7 mouse cellular contexts compared by ENCODE assay signal in the genomic region with DNA sequence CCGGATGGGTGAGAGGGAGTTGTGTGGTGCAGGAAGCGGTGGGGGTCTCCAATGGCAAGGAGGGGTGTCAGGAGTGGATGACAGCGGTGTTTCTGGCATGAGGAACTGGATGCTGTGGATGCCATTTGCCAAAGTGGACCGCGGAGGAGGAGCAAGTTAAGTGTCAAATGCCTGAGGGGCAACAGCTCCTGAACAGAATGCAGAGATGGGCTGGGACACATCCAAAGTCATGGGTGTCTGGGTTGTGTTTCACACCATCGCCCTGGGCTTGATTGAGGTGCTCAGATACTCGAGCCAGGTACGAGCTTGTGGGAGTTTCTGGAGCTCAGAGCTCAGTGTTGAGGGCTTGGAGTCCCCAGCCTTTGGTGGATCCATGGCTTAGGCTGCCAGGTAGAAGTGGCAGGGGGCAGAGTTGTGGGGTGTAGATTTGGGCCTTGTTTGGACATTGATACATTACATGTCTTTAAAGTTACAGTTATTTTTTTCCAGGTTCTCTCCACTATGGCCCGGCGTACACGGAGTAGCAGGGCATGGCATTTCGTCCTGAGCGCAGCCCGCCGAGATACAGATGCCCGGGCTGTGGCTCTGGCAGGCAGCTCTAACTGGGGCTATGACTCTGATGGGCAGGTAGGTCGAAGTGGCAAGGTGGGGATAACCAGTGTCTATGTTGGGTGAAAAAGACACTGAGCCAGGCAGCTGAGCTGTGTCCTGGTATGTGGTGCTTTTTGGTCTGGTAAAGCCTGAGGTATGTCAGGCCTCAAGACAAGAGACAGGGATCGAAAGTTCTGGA. TPM values are rescaled to one million over a fixed set of nuclear protein-coding genes. Genes with fewer than 3 reads are reported as not detected.
DNase-seq lines count a peak whose midpoint lies in the region; ATAC-seq lines count a peak whose summit lies in the region.

No protein-coding gene starts in this region.

- no peak for DNase-seq in lung, postnatal 10 days
- DNase-seq in c-Kit-positive CD71-negative TER-119-negative erythroid progenitor cells, embryonic 14.5 days (ENCODE audit: low read depth) = peak; percentile 13
- DNase-seq in left cerebral cortex, postnatal 14 days (ENCODE audit: low spot score in 2 of 2) = no peak
- DNase-seq in gastrocnemius, adult 8-10 months (ENCODE audit: low spot score in 2 of 2) = no peak

- intact Hi-C loops in left cerebral cortex, postnatal 14 days (cut with DNase I) = no loop called here

- H3K4me3 ChIP-seq in lung, embryonic 15.5 days = peak overlapping the region; percentile 97
- H3K4me3 ChIP-seq in heart, embryonic 15.5 days = peak overlapping the region; percentile 94
- peak overlapping the region; percentile 84 for H3K4me3 ChIP-seq in macrophage (ENCODE audit: inconsistent target)

- H3K79me2 ChIP-seq in macrophage (ENCODE audit: inconsistent target) = peaks cover 44% of the 10 kb centered on the region

- peak overlapping the region; percentile 89 for H3K9ac ChIP-seq in lung, embryonic 15.5 days
- peak overlapping the region; percentile 88 for H3K9ac ChIP-seq in heart, embryonic 15.5 days

- peak overlapping the region; percentile 81 for H3K4me2 ChIP-seq in lung, embryonic 15.5 days
- peak overlapping the region; percentile 92 for H3K4me2 ChIP-seq in heart, embryonic 15.5 days

- whole genome bisulfite sequencing in lung, embryonic 15.5 days = 56% methylated on average over 18 of the region's 18 CpGs
- WGBS in heart, embryonic 15.5 days = 53% methylated on average over 18 of the region's 18 CpGs
- WGBS in macrophage (ENCODE audit: missing documents) = 64% methylated on average over 18 of the region's 18 CpGs

- no peaks in the 10 kb centered on the region for H3K9me3 ChIP-seq in lung, embryonic 15.5 days
- H3K9me3 ChIP-seq in heart, embryonic 15.5 days (replicated peaks) = no peaks in the 10 kb centered on the region

- peaks cover 24% of the 10 kb centered on the region for H3K36me3 ChIP-seq in lung, embryonic 15.5 days
- H3K36me3 ChIP-seq in heart, embryonic 15.5 days = peaks cover 35% of the 10 kb centered on the region
- H3K36me3 ChIP-seq in macrophage (ENCODE audit: inconsistent target) = peaks cover 44% of the 10 kb centered on the region

- no peak overlapping the region for H3K27ac ChIP-seq in lung, embryonic 15.5 days
- peak overlapping the region; percentile 81 for H3K27ac ChIP-seq in heart, embryonic 15.5 days
- H3K27ac ChIP-seq in macrophage = peak overlapping the region; percentile 28; the same call in 1 of the 2 replicates

- ATAC-seq in lung, embryonic 15.5 days (ENCODE audit: borderline replicate concordance, extremely low read depth, low FRiP score, low TSS enrichment) = no peak
- ATAC-seq in heart, embryonic 15.5 days (replicated peaks; ENCODE audit: insufficient number of reproducible peaks, insufficient read depth, low FRiP score, low read depth) = no peak

- H3K27me3 ChIP-seq in lung, embryonic 15.5 days = no peaks in the 10 kb centered on the region
- H3K27me3 ChIP-seq in heart, embryonic 15.5 days = no peaks in the 10 kb centered on the region

- H3K4me1 ChIP-seq in lung, embryonic 15.5 days = peaks cover 24% of the 10 kb centered on the region
- peaks cover 23% of the 10 kb centered on the region for H3K4me1 ChIP-seq in heart, embryonic 15.5 days (replicated peaks)

RNA-seq across cellular contexts. Expression of a gene that starts 1.0 kb away (rescaled TPM):
- 41.7 and 44.2 TPM in 2 replicates for polyA plus RNA-seq in lung, embryonic 15.5 days (2015; fragmentation: Nextera tagmentation; extraction: Ambion mirVana)
- 22.7 and 30.6 TPM in 2 replicates for polyA plus RNA-seq in heart, embryonic 15.5 days (2015; fragmentation: Nextera tagmentation; extraction: Ambion mirVana)
- 10 to 100 TPM in 21 of 26 experiments, 1 to 10 TPM in 5; 6.9 to 30.1 (median 17.5) TPM for total RNA-seq in macrophage (2018; cell fraction: chromatin; rRNA removed)
- total RNA-seq in macrophage (2018; cell fraction: cytosol; rRNA removed) = 10 to 100 TPM in 25 of 26 experiments, 1 to 10 TPM in 1; 9.7 to 18.3 (median 15.0) TPM
- 10 to 100 TPM in 24 of 26 experiments, 1 to 10 TPM in 2; 8.9 to 28.0 (median 17.7) TPM for total RNA-seq in macrophage (2018; cell fraction: nucleus; rRNA removed)
- 17.0 to 23.2 TPM (median 18.9 TPM) in 3 replicates for polyA plus RNA-seq in macrophage (2018)
- 10 to 100 TPM; 53.5 to 55.5 TPM for total RNA-seq in left cerebral cortex, postnatal 14 days (2021)
- total RNA-seq in gastrocnemius, adult 8-10 months (2022) = 10 to 100 TPM; 31.0 to 38.6 (median 35.4) TPM

RNA-seq across cellular contexts. Expression of a gene that starts 1.3 kb away (rescaled TPM):
- 54.4 and 56.6 TPM in 2 replicates for polyA plus RNA-seq in lung, embryonic 15.5 days (2015; fragmentation: Nextera tagmentation; extraction: Ambion mirVana)
- polyA plus RNA-seq in heart, embryonic 15.5 days (2015; fragmentation: Nextera tagmentation; extraction: Ambion mirVana) = 28.6 and 42.8 TPM in 2 replicates
- 10 to 100 TPM in 21 of 26 experiments, 1 to 10 TPM in 5; 2.7 to 32.6 (median 19.8) TPM for total RNA-seq in macrophage (2018; cell fraction: chromatin; rRNA removed)
- total RNA-seq in macrophage (2018; cell fraction: cytosol; rRNA removed) = 10 to 100 TPM; 28.9 to 58.5 (median 46.0) TPM
- 10 to 100 TPM in 25 of 26 experiments, 1 to 10 TPM in 1; 7.8 to 41.3 (median 22.4) TPM for total RNA-seq in macrophage (2018; cell fraction: nucleus; rRNA removed)
- polyA plus RNA-seq in macrophage (2018) = 22.4 to 61.4 TPM (median 44.7 TPM) in 3 replicates
- total RNA-seq in left cerebral cortex, postnatal 14 days (2021) = 10 to 100 TPM; 35.7 to 37.4 TPM
- total RNA-seq in gastrocnemius, adult 8-10 months (2022) = 10 to 100 TPM; 10.5 to 13.7 (median 11.9) TPM

RNA-seq across cellular contexts. Expression of a gene that starts 7.4 kb away (rescaled TPM):
- 28.5 and 30.4 TPM in 2 replicates for polyA plus RNA-seq in lung, embryonic 15.5 days (2015; fragmentation: Nextera tagmentation; extraction: Ambion mirVana)
- 16.6 and 21.3 TPM in 2 replicates for polyA plus RNA-seq in heart, embryonic 15.5 days (2015; fragmentation: Nextera tagmentation; extraction: Ambion mirVana)
- 10 to 100 TPM; 19.9 to 68.1 (median 46.8) TPM for total RNA-seq in macrophage (2018; cell fraction: chromatin; rRNA removed)
- 10 to 100 TPM in 2 of 26 experiments, 1 to 10 TPM in 24; 4.5 to 14.2 (median 6.9) TPM for total RNA-seq in macrophage (2018; cell fraction: cytosol; rRNA removed)
- total RNA-seq in macrophage (2018; cell fraction: nucleus; rRNA removed) = 10 to 100 TPM; 11.0 to 49.3 (median 30.8) TPM
- 4.6 to 7.3 TPM (median 7.2 TPM) in 3 replicates for polyA plus RNA-seq in macrophage (2018)
- total RNA-seq in left cerebral cortex, postnatal 14 days (2021) = 10 to 100 TPM; 58.1 to 61.6 TPM
- 1 to 10 TPM; 6.6 to 8.7 (median 7.9) TPM for total RNA-seq in gastrocnemius, adult 8-10 months (2022)

RNA-seq across cellular contexts. Expression of a gene that starts 7.4 kb away (rescaled TPM):
- polyA plus RNA-seq in lung, embryonic 15.5 days (2015; fragmentation: Nextera tagmentation; extraction: Ambion mirVana) = 89.0 and 92.0 TPM in 2 replicates
- 74.7 and 78.0 TPM in 2 replicates for polyA plus RNA-seq in heart, embryonic 15.5 days (2015; fragmentation: Nextera tagmentation; extraction: Ambion mirVana)
- 10 to 100 TPM in 5 of 26 experiments, 1 to 10 TPM in 21; 1.3 to 15.7 (median 4.7) TPM for total RNA-seq in macrophage (2018; cell fraction: chromatin; rRNA removed)
- 10 to 100 TPM; 23.6 to 46.7 (median 35.7) TPM for total RNA-seq in macrophage (2018; cell fraction: cytosol; rRNA removed)
- 10 to 100 TPM in 11 of 26 experiments, 1 to 10 TPM in 15; 2.8 to 23.1 (median 9.5) TPM for total RNA-seq in macrophage (2018; cell fraction: nucleus; rRNA removed)
- 22.2 to 58.4 TPM (median 43.9 TPM) in 3 replicates for polyA plus RNA-seq in macrophage (2018)
- total RNA-seq in left cerebral cortex, postnatal 14 days (2021) = 10 to 100 TPM; 67.5 to 73.1 TPM
- total RNA-seq in gastrocnemius, adult 8-10 months (2022) = 10 to 100 TPM; 70.5 to 82.3 (median 75.4) TPM

RNA-seq across cellular contexts. Expression of a gene that starts 8.8 kb away (rescaled TPM):
- polyA plus RNA-seq in lung, embryonic 15.5 days (2015; fragmentation: Nextera tagmentation; extraction: Ambion mirVana) = 67.1 and 78.5 TPM in 2 replicates
- polyA plus RNA-seq in heart, embryonic 15.5 days (2015; fragmentation: Nextera tagmentation; extraction: Ambion mirVana) = 32.2 and 36.5 TPM in 2 replicates
- total RNA-seq in macrophage (2018; cell fraction: chromatin; rRNA removed) = 1 to 10 TPM in 14 of 26 experiments, not detected in 12; 1.3 to 9.1 (median 3.4) TPM
- 10 to 100 TPM in 18 of 26 experiments, 1 to 10 TPM in 8; 7.8 to 34.7 (median 17.4) TPM for total RNA-seq in macrophage (2018; cell fraction: cytosol; rRNA removed)
- total RNA-seq in macrophage (2018; cell fraction: nucleus; rRNA removed) = 10 to 100 TPM in 13 of 26 experiments, 1 to 10 TPM in 12, not detected in 1; 2.3 to 19.1 (median 10.0) TPM
- polyA plus RNA-seq in macrophage (2018) = 8.8 to 36.2 TPM (median 19.0 TPM) in 3 replicates
- total RNA-seq in left cerebral cortex, postnatal 14 days (2021) = 10 to 100 TPM; 40.3 to 44.6 TPM
- total RNA-seq in gastrocnemius, adult 8-10 months (2022) = 10 to 100 TPM; 11.4 to 12.6 (median 12.0) TPM
